Mouse (Mus musculus) neural tube, embryonic 15.5 days (tissue): ENCODE data around the gene Spint2. TPM values are rescaled to one million over a fixed set of nuclear protein-coding genes. Genes with fewer than 3 reads are reported as not detected.
A peak's percentile ranks its signal among the peaks of the same experiment; 100 is the strongest.
"Not testable (repeated sequence)": the region's sequence is repeated elsewhere in the genome, so short reads cannot be mapped to it uniquely, and the experiment has no call there.

ENCODE experiments used
- ATAC-seq: fragments of 200-750 bp; cut with Nextera tagmentation; 2 replicates; pipeline ENCODE4 v1.8.0; 2017; ENCODE audit warnings: mild to moderate bottlenecking, moderate TSS enrichment, moderate library complexity; ENCODE audit not compliant: low FRiP score
- H3K27ac ChIP-seq: fragments of 300-500 bp; sonication (generic); replicated peaks from 2 replicates; pipeline ENCODE4 v1.5.1; 2015; ENCODE audit warnings: mild to moderate bottlenecking, inconsistent platforms
- H3K27me3 ChIP-seq: fragments of 300-500 bp; sonication (generic); replicated peaks from 2 replicates; pipeline ENCODE4 v1.6.1; 2015; ENCODE audit warnings: inconsistent platforms
- H3K36me3 ChIP-seq: fragments of 300-500 bp; sonication (generic); 2 replicates; pipeline ENCODE4 v1.6.1; 2015; ENCODE audit warnings: inconsistent platforms
- H3K4me1 ChIP-seq: fragments of 300-500 bp; sonication (generic); 2 replicates; pipeline ENCODE4 v1.6.1; 2015; ENCODE audit warnings: inconsistent platforms
- H3K4me2 ChIP-seq: fragments of 300-500 bp; sonication (generic); 2 replicates; pipeline ENCODE4 v1.6.1; 2015; ENCODE audit warnings: inconsistent platforms, mild to moderate bottlenecking, moderate library complexity
- H3K4me3 ChIP-seq: fragments of 300-500 bp; sonication (generic); replicated peaks from 2 replicates; pipeline ENCODE4 v1.5.1; 2015; ENCODE audit warnings: mild to moderate bottlenecking, inconsistent platforms
- H3K9ac ChIP-seq: fragments of 300-500 bp; sonication (generic); replicated peaks from 2 replicates; pipeline ENCODE4 v1.6.1; 2015; ENCODE audit warnings: mild to moderate bottlenecking, inconsistent platforms
- H3K9me3 ChIP-seq: fragments of 300-500 bp; sonication (generic); replicated peaks from 2 replicates; pipeline ENCODE4 v1.6.1; 2016; ENCODE audit warnings: inconsistent platforms
- WGBS: fragments of 180-500 bp; shearing (Covaris S2); methylation state at CpG from one replicate; pipeline ENCODE4 v1.1.7; 2015; ENCODE audit warnings: mixed read lengths; 5-methylcytosine and 5-hydroxymethylcytosine counted together
- polyA plus RNA-seq: library from polyadenylated mRNA; unstranded; fragments of >200 nt; fragmentation: Nextera tagmentation; extraction: Ambion mirVana; gene quantifications from 2 replicates; pipeline ENCODE4 v1.2.1, GENCODE M21; 2015

The Spint2 gene
- polyA plus RNA-seq, 1 experiment from 2014 or later = 62.7 TPM

- no peaks in the 10 kb centered on the region for H3K36me3 ChIP-seq
- 4% methylated on average over 34 of the region's 34 CpGs for WGBS
- H3K9ac ChIP-seq = no peak overlapping the region
- no peak overlapping the region for H3K27ac ChIP-seq
- peaks cover 8% of the 10 kb centered on the region; the same call in 1 of the 2 replicates for H3K27me3 ChIP-seq
- H3K9me3 ChIP-seq = no peaks in the 10 kb centered on the region
- H3K4me1 ChIP-seq = peaks cover 19% of the 10 kb centered on the region
- ATAC-seq = peak; percentile 54
- H3K4me3 ChIP-seq = peak overlapping the region; percentile 34
- H3K4me2 ChIP-seq = peak overlapping the region; percentile 54
These were observed 70.1 kb downstream of the Spint2 start for GRCm38 (mm10) chr7:29211415-29212198.

DNA sequence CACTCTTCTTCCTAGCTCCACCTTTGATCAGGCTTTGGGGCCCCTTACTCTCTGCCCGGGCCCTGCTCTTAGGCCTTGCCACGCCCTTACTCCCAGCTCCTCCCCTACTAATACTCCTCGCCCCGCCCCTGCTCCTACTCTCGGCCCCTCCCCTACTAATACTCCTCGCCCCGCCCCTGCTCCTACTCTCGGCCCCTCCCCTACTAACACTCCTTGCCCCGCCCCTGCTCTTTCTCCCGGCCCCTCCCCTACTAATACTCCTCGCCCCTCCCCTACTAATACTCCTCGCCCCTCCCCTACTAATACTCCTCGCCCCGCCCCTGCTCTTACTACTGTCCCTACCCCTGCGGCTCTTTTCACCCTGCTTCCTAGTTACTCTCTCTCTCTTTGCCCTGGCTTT, 70.7 kb downstream of the Spint2 start:
- H3K9ac ChIP-seq, H3K27me3 ChIP-seq, ATAC-seq, H3K27ac ChIP-seq, H3K36me3 ChIP-seq, H3K9me3 ChIP-seq: not testable (repeated sequence)
- peaks cover 19% of the 10 kb centered on the region for H3K4me1 ChIP-seq
- peak overlapping the region; percentile 34 for H3K4me3 ChIP-seq
- H3K4me2 ChIP-seq = peak overlapping the region; percentile 54
- WGBS = 28% methylated on average over 12 of the region's 15 CpGs

Other genes starting within 250 kb of the Spint2 start
- 8.7 and 13.4 TPM in 2 replicates for gene Ryr1, start 156.7 kb downstream of the Spint2 start, polyA plus RNA-seq
- 0.79 and 0.80 TPM in 2 replicates for gene Rasgrp4, start 147.1 kb downstream of the Spint2 start, polyA plus RNA-seq
- 51.2 and 53.1 TPM in 2 replicates for gene Fam98c, start 125.7 kb downstream of the Spint2 start, polyA plus RNA-seq
- 0.46 and 1.0 TPM in 2 replicates for gene Ggn, start 111.7 kb downstream of the Spint2 start, polyA plus RNA-seq
- 10.5 and 11.7 TPM in 2 replicates for gene Spred3, start 111.5 kb downstream of the Spint2 start, polyA plus RNA-seq
- 266 and 278 TPM in 2 replicates for gene Psmd8, start 101.2 kb downstream of the Spint2 start, polyA plus RNA-seq
- gene Catsperg1, start 67.9 kb downstream of the Spint2 start, polyA plus RNA-seq = 1.9 and 4.4 TPM in 2 replicates
- gene Kcnk6, start 49.4 kb downstream of the Spint2 start, polyA plus RNA-seq = 0.54 and 1.4 TPM in 2 replicates
- gene Yif1b, start 43.6 kb downstream of the Spint2 start, polyA plus RNA-seq = 112 and 113 TPM in 2 replicates
- gene 2200002D01Rik, start 33.4 kb downstream of the Spint2 start, polyA plus RNA-seq = 1.4 and 12.8 TPM in 2 replicates
- gene Ppp1r14a, start 7.4 kb upstream of the Spint2 start, polyA plus RNA-seq = 2.8 and 13.3 TPM in 2 replicates
- gene Dpf1, start 22.0 kb upstream of the Spint2 start, polyA plus RNA-seq = 148 and 198 TPM in 2 replicates
- gene Sipa1l3, start 236.7 kb upstream of the Spint2 start, polyA plus RNA-seq = 20.7 and 22.2 TPM in 2 replicates